Mouse (Mus musculus) bone marrow, adult 2 months (tissue): ENCODE results near the gene Cpne4. TPM values are rescaled to one million over a fixed set of nuclear protein-coding genes. Genes with fewer than 3 reads are reported as not detected.

ENCODE experiments used
- H3K27ac ChIP-seq: fragments of 200-500 bp; 2 replicates; pipeline ENCODE4 v1.5.1; 2012; ENCODE audit warnings: low read depth, mild to moderate bottlenecking, control low read depth, inconsistent platforms, low read length; ENCODE audit not compliant: control insufficient read depth, poor library complexity, insufficient read depth
- H3K4me1 ChIP-seq: fragments of 200-500 bp; 2 replicates; pipeline ENCODE4 v1.6.1; 2011; ENCODE audit warnings: low read length; ENCODE audit not compliant: control insufficient read depth, insufficient read depth
- H3K4me3 ChIP-seq: fragments of 200-500 bp; replicated peaks from 2 replicates; pipeline ENCODE3; 2011; ENCODE audit warnings: mild to moderate bottlenecking, low read depth, low read length, control low read depth; ENCODE audit not compliant: control insufficient read depth
- CTCF ChIP-seq: fragments of 200-500 bp; IDR thresholded peaks from 2 replicates; pipeline ENCODE4 v1.5.1; 2011; ENCODE audit warnings: low read length, control low read depth; ENCODE audit not compliant: control insufficient read depth, insufficient read depth
- POLR2A ChIP-seq: fragments of 200-500 bp; IDR thresholded peaks from 2 replicates; pipeline ENCODE4 v1.6.1; 2011; ENCODE audit warnings: low read depth, mild to moderate bottlenecking, control low read depth, low read length, borderline replicate concordance; ENCODE audit not compliant: control insufficient read depth
- WGBS: fragments of 180-500 bp; shearing (Covaris S2); methylation state at CpG from one replicate; pipeline ENCODE4 v1.1.7; 2018; 5-methylcytosine and 5-hydroxymethylcytosine counted together
- polyA plus RNA-seq: library from polyadenylated mRNA; stranded (reverse); fragments of >200 nt; gene quantifications from 2 replicates; pipeline ENCODE4 v1.2.4, GENCODE M21; 2011; ENCODE audit warnings: low replicate concordance; ENCODE audit not compliant: missing spikeins, insufficient read depth, insufficient read length

Cpne4 gene
- polyA plus RNA-seq, 1 experiment = not detected

DNA sequence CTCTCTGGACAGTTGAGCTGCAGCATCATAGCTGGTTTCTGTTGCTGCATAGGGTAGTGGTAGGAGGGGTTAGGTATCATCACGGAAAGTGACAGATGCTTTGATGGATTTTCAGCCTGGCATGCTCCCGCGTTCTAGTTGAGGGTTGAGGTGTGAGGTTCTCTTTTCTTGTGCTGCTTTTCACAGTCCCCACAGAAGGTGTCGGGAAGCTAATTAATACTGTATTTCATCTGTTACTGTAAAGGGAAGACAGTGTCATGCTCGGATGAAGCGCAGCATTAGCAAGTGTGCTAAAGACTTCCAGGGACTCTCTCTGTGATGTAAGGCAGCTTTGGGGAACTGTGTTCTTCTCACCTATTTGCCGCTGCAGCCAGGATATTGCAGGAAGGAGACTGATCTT is 80.7 kb downstream of the Cpne4 start:
- TF ChIP-seq CTCF = no peak
- TF ChIP-seq POLR2A = no peak
- Histone ChIP-seq H3K27ac (no peak overlapping the region), H3K4me1 (no peaks in the 10 kb centered on the region), H3K4me3 (no peak overlapping the region)
- 20% methylated on average over 7 of the region's 7 CpGs for WGBS

DNA sequence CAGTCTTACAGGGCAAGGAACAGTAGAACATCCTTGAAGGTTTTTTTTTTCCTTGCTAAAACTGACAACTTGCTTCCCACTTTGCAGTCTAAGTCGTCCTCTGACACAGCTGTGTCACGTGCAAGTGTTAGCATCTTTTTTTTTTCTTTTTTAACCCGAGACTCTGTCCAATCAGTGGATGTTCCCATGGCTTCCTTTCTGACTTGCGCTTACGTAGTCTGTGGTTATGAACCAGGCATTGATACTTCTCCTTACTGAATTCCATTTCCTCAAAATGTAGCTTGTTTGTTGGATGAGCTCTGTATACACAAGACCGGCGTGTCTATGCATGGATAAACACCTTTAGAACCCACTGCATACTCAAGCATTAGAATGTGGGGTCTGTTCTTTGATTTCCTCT is 82.2 kb downstream of the Cpne4 start:
- TF ChIP-seq CTCF = no peak
- no peak for TF ChIP-seq POLR2A
- 41% methylated on average over 7 of the region's 7 CpGs for WGBS

DNA sequence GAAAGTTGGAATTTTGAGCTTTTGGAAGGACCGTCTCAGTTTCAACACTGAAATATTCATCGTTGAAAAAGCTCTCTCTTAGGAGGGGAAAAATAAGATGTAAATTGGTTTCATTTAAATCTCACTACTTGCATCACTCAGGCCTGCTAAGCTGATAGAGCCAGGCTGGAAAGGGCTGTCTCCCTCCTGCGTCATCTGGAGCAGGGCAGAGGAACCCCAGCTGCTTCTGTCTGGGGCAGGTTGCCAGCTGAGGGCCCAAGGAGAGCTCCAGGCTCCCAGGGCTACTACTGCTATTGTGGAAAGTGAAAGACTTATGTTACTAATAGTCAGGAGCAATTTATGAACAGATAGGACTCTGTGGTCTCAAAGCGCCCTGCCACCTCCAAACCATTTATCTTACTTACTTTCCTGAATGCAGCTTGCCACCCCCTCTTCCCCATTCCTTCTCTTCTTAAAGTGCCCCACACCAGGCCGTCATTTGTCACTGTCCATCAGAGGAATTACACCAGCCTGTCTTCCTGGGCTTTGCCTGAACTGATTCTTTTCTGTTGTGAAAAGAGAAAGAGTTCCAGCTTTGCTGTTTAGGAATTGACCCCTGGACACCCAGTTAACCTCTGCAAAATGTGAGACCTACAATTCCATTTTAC is 99.4 kb downstream of the Cpne4 start:
- Histone ChIP-seq H3K4me1 (no peaks in the 10 kb centered on the region), H3K27ac (no peak overlapping the region), H3K4me3 (no peak overlapping the region)
- no peak for TF ChIP-seq CTCF
- TF ChIP-seq POLR2A = no peak
- 60% methylated on average over 5 of the region's 5 CpGs for WGBS

More for the DNA sequence above, 82.2 kb downstream of the Cpne4 start:
- Histone ChIP-seq H3K4me3 (no peak overlapping the region), H3K27ac (no peak overlapping the region), H3K4me1 (no peaks in the 10 kb centered on the region)

DNA sequence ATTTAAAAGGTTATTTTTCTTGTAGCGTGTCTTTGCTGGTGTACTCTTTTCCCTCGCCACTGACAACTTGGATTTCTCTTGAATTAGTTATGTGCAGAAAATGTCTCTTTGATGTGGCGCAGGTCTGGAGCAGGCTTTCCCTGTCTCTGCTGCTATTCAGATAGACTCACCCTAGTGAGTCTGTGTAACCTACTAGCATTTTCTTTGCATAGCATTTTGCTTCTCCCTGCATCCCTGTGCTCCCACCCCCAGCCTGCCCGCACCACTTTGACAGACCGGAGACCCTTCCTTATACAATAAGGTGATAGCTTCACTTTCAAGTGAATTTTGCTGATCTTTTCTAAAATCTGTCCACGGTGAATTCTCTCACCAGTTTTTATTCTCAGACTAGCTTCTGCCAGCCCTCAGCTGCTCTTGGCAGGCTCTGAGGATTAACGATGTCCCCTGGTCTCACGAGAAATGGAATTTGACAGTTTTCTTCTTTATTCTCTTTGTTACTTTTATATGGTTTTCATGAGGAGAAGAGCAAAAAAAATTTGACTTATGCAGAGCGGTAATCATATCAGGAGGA is 105.7 kb downstream of the Cpne4 start:
- TF ChIP-seq CTCF = no peak
- no peak for TF ChIP-seq POLR2A
- Histone ChIP-seq H3K27ac (no peak overlapping the region), H3K4me3 (no peak overlapping the region), H3K4me1 (no peaks in the 10 kb centered on the region)
- 82% methylated on average over 9 of the region's 9 CpGs for WGBS

DNA sequence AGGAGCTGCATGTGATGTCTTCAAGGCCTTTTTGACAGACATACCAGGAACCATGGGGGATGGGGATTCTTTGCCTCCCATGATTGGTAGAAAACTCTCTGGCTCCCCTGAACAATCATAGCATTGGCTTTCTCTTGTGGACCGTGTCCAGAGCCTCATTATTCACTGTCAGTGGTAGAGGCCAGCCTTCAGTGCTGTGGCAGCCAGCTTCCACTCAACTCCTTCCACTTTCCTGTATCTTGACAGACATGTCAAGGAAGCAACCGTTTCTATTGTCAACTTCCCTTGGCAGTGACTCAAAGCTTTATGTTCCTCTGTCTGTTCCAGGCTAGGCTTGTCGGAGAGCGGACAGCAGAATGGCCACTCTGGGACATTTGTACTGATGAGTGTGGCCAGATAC is 112.7 kb downstream of the Cpne4 start:
- Histone ChIP-seq H3K27ac (no peak overlapping the region), H3K4me1 (no peaks in the 10 kb centered on the region), H3K4me3 (no peak overlapping the region)
- 39% methylated on average over 4 of the region's 4 CpGs for WGBS
- TF ChIP-seq CTCF = no peak
- no peak for TF ChIP-seq POLR2A

DNA sequence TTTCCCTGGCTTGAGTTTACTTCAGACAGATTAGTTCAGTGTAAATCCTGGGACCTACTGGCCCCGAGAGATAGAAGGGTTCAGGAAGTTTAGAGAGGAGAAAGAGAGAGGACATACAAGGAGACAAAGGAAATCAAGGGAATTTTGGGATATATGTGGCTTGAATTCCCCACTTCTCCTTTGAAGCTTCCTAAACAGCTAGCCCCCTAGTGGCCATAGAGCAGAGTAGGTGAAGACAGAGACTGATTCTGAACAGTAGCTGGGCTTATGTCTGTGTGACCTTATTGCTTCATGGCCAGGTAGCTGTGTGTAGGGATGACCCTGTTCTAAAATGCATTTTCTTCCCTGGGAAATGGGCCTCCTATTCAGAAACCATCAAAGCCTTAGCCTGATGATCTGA is 129.6 kb downstream of the Cpne4 start:
- WGBS = 31% methylated on average over 1 of the region's 1 CpGs
- no peak overlapping the region for H3K4me3 ChIP-seq
- TF ChIP-seq POLR2A = no peak
- no peak for TF ChIP-seq CTCF
- H3K27ac ChIP-seq = no peak overlapping the region
- H3K4me1 ChIP-seq = no peaks in the 10 kb centered on the region

DNA sequence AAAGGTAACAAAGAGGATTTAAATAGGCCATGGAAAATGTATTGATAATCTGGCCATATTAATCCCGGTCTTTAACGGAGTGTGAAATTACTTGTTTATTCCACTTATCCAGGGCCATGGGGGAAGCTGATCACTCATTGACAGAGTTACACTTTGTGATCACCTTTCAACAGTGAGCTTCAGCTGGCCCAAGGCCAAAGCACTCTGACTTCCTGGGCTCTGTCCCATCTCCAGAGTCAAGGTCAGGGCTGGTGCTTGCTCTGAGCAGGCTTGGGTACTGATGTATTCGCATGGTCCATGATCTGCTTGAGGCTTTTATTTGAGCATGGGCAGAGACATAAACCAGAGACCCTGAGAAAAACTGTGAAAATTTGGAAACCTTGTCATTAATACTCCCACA is 131.5 kb downstream of the Cpne4 start:
- Histone ChIP-seq H3K4me1 (no peaks in the 10 kb centered on the region), H3K27ac (no peak overlapping the region), H3K4me3 (no peak overlapping the region)
- TF ChIP-seq CTCF = no peak
- no peak for TF ChIP-seq POLR2A
- WGBS = 79% methylated on average over 3 of the region's 3 CpGs

DNA sequence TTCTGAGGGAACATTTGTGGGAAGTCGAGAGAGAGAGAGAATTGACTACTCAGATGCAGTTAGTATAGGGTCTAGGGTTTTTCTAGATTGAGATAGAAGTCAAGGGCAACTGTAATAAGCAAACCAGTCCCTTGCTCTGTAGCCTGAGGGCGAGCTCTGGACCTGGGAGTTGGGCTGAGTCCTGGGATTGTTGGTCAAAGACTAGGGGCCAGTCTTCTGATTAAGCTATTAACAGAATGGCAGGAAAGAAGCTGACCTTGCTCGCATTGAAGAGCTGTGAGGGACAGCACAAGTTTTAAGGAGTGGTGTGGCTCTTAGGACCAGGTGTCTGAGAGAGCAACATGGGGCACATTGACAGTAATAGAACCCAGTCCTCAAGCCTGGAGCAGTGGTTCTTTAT is 140.0 kb downstream of the Cpne4 start:
- no peak for TF ChIP-seq POLR2A
- TF ChIP-seq CTCF = no peak
- no peak overlapping the region for H3K27ac ChIP-seq
- H3K4me3 ChIP-seq = no peak overlapping the region
- 54% methylated on average over 3 of the region's 3 CpGs for WGBS
- H3K4me1 ChIP-seq = no peaks in the 10 kb centered on the region
